Mouse (Mus musculus) naive thymus-derived CD4-positive, alpha-beta T cell, adult 2 months (primary cell): ENCODE measurements at regions not wholly inside any gene's neighbourhood (a gene's known extent, or its start where the extent isn't known, plus 50 kb on each side); places are given as distances from the start of the nearest gene placed in this dataset.

Source experiments
- DNase-seq: peaks from one replicate; pipeline ENCODE4 v3.0.0-alpha.2; 2011; ENCODE audit warnings: low read depth

- DNase-seq, result no peak
These were observed 170.1 kb downstream of the 1700064H15Rik start for GRCm38 (mm10) chr3:19458386-19458785.

- DNase-seq, result no peak
These were observed 171.0 kb downstream of the 1700064H15Rik start for GRCm38 (mm10) chr3:19457431-19457830.

- no peak for DNase-seq
These were observed 172.5 kb downstream of the 1700064H15Rik start for GRCm38 (mm10) chr3:19455838-19456448.

- peak; percentile 48 for DNase-seq
These were observed 177.5 kb downstream of the 1700064H15Rik start for GRCm38 (mm10) chr3:19451022-19451421.

GRCm38 (mm10) chr3:19448931-19449330 is 179.5 kb downstream of the 1700064H15Rik start:
- DNase-seq, result no peak

- no peak for DNase-seq
These were observed 180.3 kb downstream of the 1700064H15Rik start for GRCm38 (mm10) chr3:19448192-19448591.

GRCm38 (mm10) chr3:19447733-19448132 is 180.7 kb downstream of the 1700064H15Rik start:
- no peak for DNase-seq

- no peak for DNase-seq
These were observed 183.6 kb downstream of the 1700064H15Rik start for GRCm38 (mm10) chr3:19444914-19445313.

GRCm38 (mm10) chr3:19441827-19442226 is 186.7 kb downstream of the 1700064H15Rik start:
- DNase-seq, result no peak

GRCm38 (mm10) chr3:19430159-19430558 is 198.3 kb downstream of the 1700064H15Rik start:
- peak; percentile 90 for DNase-seq

- no peak for DNase-seq
These were observed 198.9 kb downstream of the 1700064H15Rik start for GRCm38 (mm10) chr3:19429422-19430076.

GRCm38 (mm10) chr3:19429010-19429409 is 199.5 kb downstream of the 1700064H15Rik start:
- peak; percentile 55 for DNase-seq

GRCm38 (mm10) chr3:19426130-19426556 is 202.3 kb downstream of the 1700064H15Rik start:
- no peak for DNase-seq

- DNase-seq, result no peak
These were observed 203.2 kb downstream of the 1700064H15Rik start for GRCm38 (mm10) chr3:19425322-19425721.

- DNase-seq, result no peak
These were observed 204.1 kb downstream of the 1700064H15Rik start for GRCm38 (mm10) chr3:19424384-19424783.

- DNase-seq, result no peak
These were observed 207.0 kb downstream of the 1700064H15Rik start for GRCm38 (mm10) chr3:19421430-19421944.

GRCm38 (mm10) chr3:19420912-19421311 is 207.6 kb downstream of the 1700064H15Rik start:
- no peak for DNase-seq

GRCm38 (mm10) chr3:19410938-19411515 is 217.4 kb downstream of the 1700064H15Rik start:
- peak; percentile 81 for DNase-seq

GRCm38 (mm10) chr3:19408283-19408682 is 220.2 kb downstream of the 1700064H15Rik start:
- DNase-seq, result no peak

- DNase-seq, result no peak
These were observed 220.8 kb downstream of the 1700064H15Rik start for GRCm38 (mm10) chr3:19407591-19408090.

- no peak for DNase-seq
These were observed 221.9 kb downstream of the 1700064H15Rik start for GRCm38 (mm10) chr3:19406351-19407151.

GRCm38 (mm10) chr3:19385675-19386074 is 242.8 kb downstream of the 1700064H15Rik start:
- no peak for DNase-seq
